Comparison of ENCODE assay signal across 22 mouse cellular contexts in the genomic region with DNA sequence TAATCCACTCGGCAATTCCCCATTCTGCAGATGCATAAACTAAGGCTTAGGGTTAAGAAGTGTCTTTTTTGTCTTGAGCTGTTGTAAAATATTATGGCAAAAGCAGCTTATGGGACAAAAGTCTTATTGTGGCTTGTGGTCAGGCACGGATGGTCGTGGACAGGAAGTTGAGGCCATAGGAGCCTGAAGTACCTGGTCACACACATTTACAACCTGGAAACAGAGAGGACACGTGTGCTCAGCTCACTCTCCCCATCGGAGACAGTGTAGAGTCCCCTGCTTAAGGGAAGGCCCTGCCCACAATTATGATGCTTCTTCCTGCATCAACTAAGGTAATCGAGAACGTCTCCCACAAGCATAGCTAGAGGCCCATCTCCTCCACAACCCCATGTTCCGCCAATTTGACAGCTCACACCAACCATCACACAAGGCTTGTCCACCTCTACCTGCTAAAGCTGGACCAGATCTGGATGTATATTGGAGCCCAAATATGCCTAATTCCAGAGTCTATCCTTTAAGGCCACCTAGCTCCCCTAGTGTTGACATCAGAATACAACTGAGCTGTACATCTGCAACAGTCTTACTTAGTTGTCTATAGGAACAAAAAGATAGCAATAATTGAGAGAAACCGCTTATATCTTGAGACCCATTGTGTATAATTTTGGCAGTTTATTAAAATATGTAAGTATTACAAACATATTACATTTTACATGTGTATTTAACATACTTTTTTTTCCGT.
DNase-seq lines count a peak whose midpoint lies in the region; ATAC-seq and TF ChIP-seq lines count a peak whose summit lies in the region.
"Had no signal": no experiment of that assay in that cellular context is flagged by ENCODE, and none has a peak within 500 bp of the region (broad histone marks: within the 10 kb centered on the region; RNA-seq: fewer than 3 reads in every experiment).

No protein-coding gene starts in this region.

- no peak overlapping the region for H3K9ac ChIP-seq in kidney, postnatal 0 days (ENCODE audit: low read depth, low read length)
- H3K9ac ChIP-seq in midbrain, postnatal 0 days (replicated peaks; ENCODE audit: low read length, poor library complexity, severe bottlenecking): no peak overlapping the region
- H3K9ac ChIP-seq in midbrain, embryonic 15.5 days: no peak overlapping the region
- H3K9ac ChIP-seq: hindbrain, embryonic 15.5 days; limb, embryonic 12.5 days; liver, embryonic 13.5 days had no signal

- ATAC-seq in frontal cortex, adult (ENCODE audit: low TSS enrichment): 0 out of 2 replicates have a peak, but pooled peaks have one; percentile 46
- no peak for ATAC-seq in kidney, postnatal 0 days (replicated peaks; ENCODE audit: low FRiP score, low read depth)
- ATAC-seq in midbrain, postnatal 0 days (ENCODE audit: low FRiP score): no peak
- no peak for ATAC-seq in midbrain, embryonic 15.5 days (replicated peaks)
- ATAC-seq: activated CD4-positive, CD25-positive, alpha-beta regulatory T cell, adult 4 months had no signal

- DNase-seq in frontal cortex, postnatal 14 days (ENCODE audit: low spot score in 2 of 2): no peak
- no peak for DNase-seq in kidney, postnatal 0 days (ENCODE audit: low spot score)
- DNase-seq in kidney, adult 11 months: no peak
- no peak for DNase-seq in midbrain, postnatal 0 days (ENCODE audit: low spot score)
- DNase-seq in splenic B cell, adult 2 months (ENCODE audit: low read depth, low spot score): peak; percentile 22
- no peak for DNase-seq in thymus, adult 18-20 months
- DNase-seq: adrenal gland, postnatal 25 days; cerebellum, adult 11 months; cerebellum, postnatal 10 days; gastrocnemius, postnatal 14 days; kidney, adult 8-10 months; kidney, postnatal 36 days; liver, embryonic 13.5 days; lung, postnatal 14 days; right cerebral cortex, postnatal 14 days had no signal

- H3K4me1 ChIP-seq in kidney, postnatal 0 days (replicated peaks; ENCODE audit: insufficient read depth, low read length): no peaks in the 10 kb centered on the region
- no peaks in the 10 kb centered on the region for H3K4me1 ChIP-seq in midbrain, postnatal 0 days (ENCODE audit: insufficient read depth, low read length)
- H3K4me1 ChIP-seq in midbrain, embryonic 15.5 days: no peaks in the 10 kb centered on the region
- H3K4me1 ChIP-seq: limb, embryonic 12.5 days; liver, embryonic 13.5 days had no signal

- no peaks in the 10 kb centered on the region for H3K36me3 ChIP-seq in kidney, postnatal 0 days (ENCODE audit: insufficient read depth, low read length)
- no peaks in the 10 kb centered on the region for H3K36me3 ChIP-seq in midbrain, postnatal 0 days (ENCODE audit: insufficient read depth, low read length)
- H3K36me3 ChIP-seq in midbrain, embryonic 15.5 days (replicated peaks): no peaks in the 10 kb centered on the region
- H3K36me3 ChIP-seq in splenic B cell, adult 2 months (ENCODE audit: control insufficient read depth, insufficient read depth, low read length, poor library complexity, severe bottlenecking): no peaks in the 10 kb centered on the region
- H3K36me3 ChIP-seq: G1E; hindbrain, embryonic 15.5 days; limb, embryonic 12.5 days; liver, embryonic 13.5 days had no signal

- 88% methylated on average over 10 of the region's 10 CpGs for WGBS in kidney, postnatal 0 days
- 93% methylated on average over 10 of the region's 10 CpGs for WGBS in midbrain, postnatal 0 days
- WGBS in midbrain, embryonic 15.5 days: 87% methylated on average over 10 of the region's 10 CpGs

- H3K4me2 ChIP-seq in kidney, postnatal 0 days (ENCODE audit: low read length): no peak overlapping the region
- H3K4me2 ChIP-seq in midbrain, postnatal 0 days (ENCODE audit: low read depth, low read length, poor library complexity, severe bottlenecking): no peak overlapping the region
- no peak overlapping the region for H3K4me2 ChIP-seq in midbrain, embryonic 15.5 days
- H3K4me2 ChIP-seq: heart, embryonic 11.5 days; hindbrain, embryonic 15.5 days; limb, embryonic 12.5 days; liver, embryonic 13.5 days had no signal

- no peak overlapping the region for H3K4me3 ChIP-seq in kidney, postnatal 0 days (replicated peaks; ENCODE audit: low read depth, low read length)
- no peak overlapping the region for H3K4me3 ChIP-seq in midbrain, postnatal 0 days (ENCODE audit: low read depth, low read length)
- H3K4me3 ChIP-seq in midbrain, embryonic 15.5 days: no peak overlapping the region
- H3K4me3 ChIP-seq: hindbrain, embryonic 15.5 days; limb, embryonic 12.5 days; liver, embryonic 13.5 days had no signal

- no peaks in the 10 kb centered on the region for H3K27me3 ChIP-seq in kidney, postnatal 0 days (ENCODE audit: insufficient read depth, low read length)
- H3K27me3 ChIP-seq in midbrain, postnatal 0 days (ENCODE audit: insufficient read depth, low read length): no peaks in the 10 kb centered on the region
- H3K27me3 ChIP-seq in midbrain, embryonic 15.5 days (replicated peaks): no peaks in the 10 kb centered on the region
- no peaks in the 10 kb centered on the region for H3K27me3 ChIP-seq in splenic B cell, adult 2 months (ENCODE audit: control insufficient read depth, insufficient read depth, low read length, poor library complexity, severe bottlenecking)
- H3K27me3 ChIP-seq: hindbrain, embryonic 15.5 days; limb, embryonic 12.5 days; liver, embryonic 13.5 days had no signal

- TF ChIP-seq CTCF in kidney, postnatal 0 days (IDR thresholded peaks at IDR 0.05; ENCODE audit: low read depth): peak; percentile 22; the same call in 1 of the 2 replicates
- TF ChIP-seq CTCF in midbrain, postnatal 0 days (IDR thresholded peaks at IDR 0.05): peak; percentile 53

- no peaks in the 10 kb centered on the region for H3K9me3 ChIP-seq in kidney, postnatal 0 days (replicated peaks; ENCODE audit: low read length)
- no peaks in the 10 kb centered on the region for H3K9me3 ChIP-seq in midbrain, postnatal 0 days (ENCODE audit: low read length)
- no peaks in the 10 kb centered on the region for H3K9me3 ChIP-seq in midbrain, embryonic 15.5 days
- H3K9me3 ChIP-seq: hindbrain, embryonic 15.5 days; limb, embryonic 12.5 days; liver, embryonic 13.5 days had no signal

- no peak overlapping the region for H3K27ac ChIP-seq in kidney, postnatal 0 days
- H3K27ac ChIP-seq in midbrain, postnatal 0 days (ENCODE audit: low read depth, low read length): no peak overlapping the region
- no peak overlapping the region for H3K27ac ChIP-seq in midbrain, embryonic 15.5 days
- H3K27ac ChIP-seq: limb, embryonic 12.5 days; liver, embryonic 13.5 days had no signal
